Mouse (Mus musculus): Measurements from ENCODE around the gene Dync1li1.

Dync1li1 gene

DNA sequence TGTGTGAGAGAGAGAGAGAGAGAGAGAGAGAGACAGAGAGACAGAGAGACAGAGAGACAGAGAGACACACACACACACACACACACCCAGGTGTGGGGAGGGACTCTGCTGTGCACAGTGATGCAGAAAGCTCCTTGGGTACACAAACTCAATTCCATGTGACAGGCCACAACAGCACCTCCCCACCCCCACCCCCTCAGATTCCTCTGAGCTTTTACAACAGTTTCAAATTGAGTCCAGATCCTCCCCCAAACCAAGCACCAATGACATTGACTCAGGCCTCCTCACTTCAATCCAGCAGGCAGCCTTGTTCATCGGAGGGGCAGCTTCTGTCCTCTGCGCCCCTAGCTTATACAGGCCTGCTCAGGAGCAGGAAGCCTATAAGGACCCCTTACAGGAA is 78.9 kb downstream of the Dync1li1 start:
- no peak for DNase-seq (ENCODE audit: low read depth, low spot score)

DNA sequence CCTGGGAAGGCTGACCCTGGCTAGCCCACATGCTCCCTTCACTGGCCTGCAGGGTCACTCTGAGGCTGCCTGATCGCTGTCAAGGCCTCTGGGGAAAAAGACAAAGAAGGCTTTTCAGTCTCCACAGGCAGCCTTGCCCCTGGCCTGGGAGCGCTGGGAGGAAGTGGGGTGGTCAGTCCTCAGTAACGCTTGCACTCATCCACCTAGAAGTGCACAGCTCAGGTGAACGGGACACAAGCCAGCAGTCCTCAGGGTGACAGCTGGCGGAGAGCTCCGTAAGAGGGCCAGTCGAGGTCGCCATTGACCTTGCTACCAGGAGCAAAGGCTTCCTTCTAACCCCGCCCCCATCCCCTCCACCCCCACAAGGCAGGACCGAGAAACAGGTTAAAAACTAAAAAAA is 79.5 kb downstream of the Dync1li1 start:
- no peak for DNase-seq (ENCODE audit: low read depth, low spot score)

DNA sequence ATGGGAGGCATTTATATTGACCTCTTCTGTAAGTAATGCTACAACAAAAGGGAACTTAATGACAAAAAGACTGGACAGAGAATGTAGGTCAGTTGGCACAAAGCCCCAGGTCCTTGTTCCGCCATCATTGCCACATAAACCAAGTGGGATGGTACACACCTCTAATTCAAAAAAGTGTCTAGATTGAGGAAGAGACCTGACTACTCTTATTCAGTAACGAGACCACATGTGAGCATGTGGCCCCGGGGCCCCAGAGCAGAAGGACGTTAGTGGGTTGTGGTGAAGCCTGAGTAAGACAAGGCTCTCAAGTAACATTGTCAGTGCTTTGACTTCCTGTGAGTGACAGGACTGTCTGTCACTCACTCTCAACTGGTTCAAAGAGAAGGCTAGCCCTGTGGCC is 81.6 kb downstream of the Dync1li1 start:
- DNase-seq (ENCODE audit: low read depth, low spot score), result no peak

DNA sequence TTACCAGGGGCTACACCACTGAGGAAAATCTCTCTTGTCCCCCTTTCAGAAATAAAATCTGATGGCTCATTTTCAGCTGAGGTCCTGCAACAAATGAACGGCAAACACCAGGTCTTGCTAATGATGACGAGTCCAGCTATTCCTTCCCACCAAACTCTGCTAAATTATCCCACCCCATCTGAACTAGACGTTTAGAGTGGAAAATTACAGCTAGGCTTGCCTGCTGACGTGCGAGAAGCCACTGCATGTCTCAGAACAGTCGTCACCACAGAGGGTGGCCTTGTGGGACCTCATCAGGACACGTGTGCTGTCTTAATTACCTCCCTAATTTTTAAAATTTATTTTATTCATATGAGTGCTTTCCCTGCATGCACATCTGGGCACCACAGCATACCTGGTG is 83.0 kb downstream of the Dync1li1 start:
- DNase-seq (ENCODE audit: low read depth, low spot score), result no peak

All from ES-CJ7 (cell line).